ENCODE assay signal across 38 mouse cellular contexts in the genomic region with DNA sequence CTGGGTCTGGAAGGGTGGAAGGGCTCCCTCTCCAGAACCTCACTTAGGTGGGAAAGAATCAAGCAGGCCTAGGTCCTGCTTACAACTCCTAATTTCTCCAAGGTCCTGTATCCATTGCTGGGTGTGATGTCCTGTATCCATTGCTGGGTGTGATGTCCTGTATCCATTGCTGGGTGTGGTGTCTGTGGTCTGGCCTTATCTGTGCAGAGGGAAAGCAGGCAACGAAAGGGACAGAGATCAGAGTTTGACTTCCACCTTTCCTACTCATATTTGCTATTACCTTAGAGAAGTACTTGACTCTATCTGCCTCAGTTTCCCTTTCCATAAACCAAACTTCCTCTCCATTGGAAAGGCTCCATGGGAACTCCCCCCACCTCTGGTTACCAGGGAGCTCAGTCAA. TPM values are rescaled to one million over a fixed set of nuclear protein-coding genes. Genes with fewer than 3 reads are reported as not detected.
DNase-seq lines count a peak whose midpoint lies in the region; ATAC-seq and TF ChIP-seq lines count a peak whose summit lies in the region.
"Had no signal": no experiment of that assay in that cellular context is flagged by ENCODE, and none has a peak within 500 bp of the region (broad histone marks: within the 10 kb centered on the region; RNA-seq: fewer than 3 reads in every experiment).

No protein-coding gene starts in this region.

- H3K36me3 ChIP-seq in liver, embryonic 12.5 days, result no peaks in the 10 kb centered on the region
- peaks cover 0 to 40% of the 10 kb centered on the region in 2 experiments; a peak in 2 of 4 replicates for H3K36me3 ChIP-seq in MEL (ENCODE audit: control insufficient read depth in 1 of 2, insufficient read depth in 2 of 2, low read length in 2 of 2)
- H3K36me3 ChIP-seq: forebrain, embryonic 12.5 days; heart, embryonic 10.5 days; heart, embryonic 15.5 days; hindbrain, embryonic 12.5 days; midbrain, embryonic 13.5 days had no signal

- no peaks in the 10 kb centered on the region for H3K27me3 ChIP-seq in liver, embryonic 12.5 days (replicated peaks)
- H3K27me3 ChIP-seq in MEL (ENCODE audit: control insufficient read depth in 1 of 2, insufficient read depth in 2 of 2, low read length in 2 of 2), result no peaks in the 10 kb centered on the region
- H3K27me3 ChIP-seq: CH12.LX; forebrain, embryonic 12.5 days; heart, embryonic 15.5 days; hindbrain, embryonic 12.5 days; midbrain, embryonic 13.5 days had no signal

- WGBS in liver, embryonic 12.5 days (ENCODE audit: insufficient replicate concordance), result 23% methylated on average over 1 of the region's 1 CpGs

- H3K4me1 ChIP-seq in liver, embryonic 12.5 days, result peaks cover 55% of the 10 kb centered on the region
- H3K4me1 ChIP-seq in MEL (ENCODE audit: control insufficient read depth in 1 of 2, insufficient read depth in 2 of 2, low read length in 2 of 2), result peaks cover 23 to 52% of the 10 kb centered on the region in 2 experiments
- H3K4me1 ChIP-seq: midbrain, embryonic 13.5 days had no signal

- peak overlapping the region; percentile 66 for H3K4me3 ChIP-seq in gastrocnemius, adult 2 months
- no peak overlapping the region for H3K4me3 ChIP-seq in liver, embryonic 12.5 days
- H3K4me3 ChIP-seq in MEL (ENCODE audit: control insufficient read depth in 1 of 2, insufficient read depth in 1 of 2, low read depth in 2 of 2, low read length in 2 of 2), result no peak overlapping the region
- H3K4me3 ChIP-seq: forebrain, embryonic 12.5 days; heart, embryonic 10.5 days; heart, embryonic 15.5 days; hindbrain, embryonic 12.5 days; layer of hippocampus, adult 2 months; midbrain, embryonic 13.5 days had no signal

- no peak for TF ChIP-seq CTCF in gastrocnemius, adult 2 months (IDR thresholded peaks at IDR 0.05)
- no peak for TF ChIP-seq CTCF in MEL (IDR thresholded peaks at IDR 0.05 in 2 of 3, conservative IDR thresholded peaks at IDR 0.05 in 1 of 3; ENCODE audit: control insufficient read depth in 1 of 3, insufficient read depth in 1 of 3, low read depth in 2 of 3, low read length in 3 of 3, poor library complexity in 1 of 3, severe bottlenecking in 1 of 3)

- H3K79me2 ChIP-seq in MEL (ENCODE audit: control insufficient read depth, insufficient read depth, low read length, poor library complexity), result no peaks in the 10 kb centered on the region

- H3K9me3 ChIP-seq in liver, embryonic 12.5 days (replicated peaks), result no peaks in the 10 kb centered on the region
- no peaks in the 10 kb centered on the region for H3K9me3 ChIP-seq in MEL (replicated peaks; ENCODE audit: insufficient read depth, low read length)
- H3K9me3 ChIP-seq: forebrain, embryonic 12.5 days; heart, embryonic 10.5 days; heart, embryonic 15.5 days; hindbrain, embryonic 12.5 days; midbrain, embryonic 13.5 days had no signal

- intact Hi-C loops in gastrocnemius, adult 2 months (cut with DNase I), result no loop called here

- H3K9ac ChIP-seq in liver, embryonic 12.5 days, result no peak overlapping the region
- no peak overlapping the region for H3K9ac ChIP-seq in MEL (ENCODE audit: control insufficient read depth, low read depth, low read length, poor library complexity, severe bottlenecking)
- H3K9ac ChIP-seq: forebrain, embryonic 12.5 days; forebrain, postnatal 0 days; heart, embryonic 15.5 days; hindbrain, embryonic 12.5 days; midbrain, embryonic 13.5 days had no signal

- DNase-seq in gastrocnemius, adult 2 months, result no peak
- no peak for DNase-seq in gastrocnemius, postnatal 10 days
- DNase-seq in liver, result no peak
- DNase-seq in MEL (ENCODE audit: low read depth, low spot score), result peak; percentile 53
- DNase-seq in Muller cell, postnatal 12 days (ENCODE audit: inconsistent ontology term), result no peak
- no peak for DNase-seq in right cerebral cortex, postnatal 10 days (ENCODE audit: low spot score in 2 of 2)
- DNase-seq: adrenal gland, postnatal 25 days; cerebellum, adult 2 months; cerebellum, postnatal 14 days; gastrocnemius, postnatal 14 days; kidney, adult 18-20 months; kidney, postnatal 36 days; left cerebral cortex, postnatal 4 days; right cerebral cortex, adult 18-20 months; right cerebral cortex, postnatal 4 days; thymus, adult 2 months; thymus, postnatal 36 days had no signal

- no peak for TF ChIP-seq POLR2A in MEL (IDR thresholded peaks at IDR 0.05; ENCODE audit: control insufficient read depth in 1 of 2, insufficient read depth in 1 of 2, low read depth in 1 of 2, low read length in 2 of 2, poor library complexity in 1 of 2)

- ATAC-seq in liver, embryonic 12.5 days, result no peak
- ATAC-seq in megakaryocyte progenitor cell, adult 5-6 weeks (replicated peaks; ENCODE audit: poor library complexity), result peak; percentile 45; the same call in 1 of the 2 replicates
- ATAC-seq: midbrain, embryonic 13.5 days had no signal

- TF ChIP-seq RAD21 in MEL (IDR thresholded peaks at IDR 0.05; ENCODE audit: low read depth, low read length), result no peak

- no peak overlapping the region for H3K27ac ChIP-seq in gastrocnemius, adult 2 months
- H3K27ac ChIP-seq in liver, embryonic 12.5 days, result no peak overlapping the region
- peak overlapping the region; percentile 22 for H3K27ac ChIP-seq in MEL (ENCODE audit: control insufficient read depth, low read depth, low read length)
- H3K27ac ChIP-seq: forebrain, embryonic 12.5 days; heart, embryonic 10.5 days; heart, embryonic 15.5 days; hindbrain, embryonic 12.5 days; layer of hippocampus, adult 2 months; macrophage; midbrain, embryonic 13.5 days had no signal

- peak; percentile 75 to 78 for TF ChIP-seq EP300 in MEL (IDR thresholded peaks at IDR 0.05; ENCODE audit: low read depth in 1 of 2, low read length in 2 of 2)

- peak overlapping the region; percentile 4; the same call in 1 of the 2 replicates for H3K4me2 ChIP-seq in liver, embryonic 12.5 days
- H3K4me2 ChIP-seq: forebrain, embryonic 12.5 days; heart, embryonic 15.5 days; hindbrain, embryonic 12.5 days; midbrain, embryonic 13.5 days had no signal

TF ChIP-seq in MEL, 35 proteins besides CTCF, POLR2A, EP300 and RAD21 (continues in another document):
- TF ChIP-seq MAX (IDR thresholded peaks at IDR 0.05; ENCODE audit: low read length) (no peak), RCOR1 (IDR thresholded peaks at IDR 0.05; ENCODE audit: low read depth, low read length) (peak; percentile 71), TCF12 (IDR thresholded peaks at IDR 0.05; ENCODE audit: low read depth, low read length) (peak; percentile 58), SIN3A (IDR thresholded peaks at IDR 0.05; ENCODE audit: low read length) (0 out of 2 replicates have a peak, but pooled peaks have one; percentile 26), TAL1 (IDR thresholded peaks at IDR 0.05; ENCODE audit: low read length) (peak; percentile 73), MAFK (IDR thresholded peaks at IDR 0.05; ENCODE audit: borderline replicate concordance, low read depth, low read length) (0 out of 2 replicates have a peak, but pooled peaks have one; percentile 10), ETS1 (IDR thresholded peaks at IDR 0.05; ENCODE audit: low read depth, low read length) (peak; percentile 45)

RNA-seq across cellular contexts. Expression of a gene that starts 7.3 kb away (rescaled TPM):
- total RNA-seq in gastrocnemius, adult 2 months (2021), result 10 to 100 TPM in 1 of 2 experiments, 1 to 10 TPM in 1; 8.8 to 10.9 TPM
- 10 to 100 TPM; 19.0 to 25.3 TPM for total RNA-seq in gastrocnemius, postnatal 10 days (2021)
- polyA plus RNA-seq in liver, embryonic 12.5 days (2016; fragmentation: Nextera tagmentation; extraction: Ambion mirVana), result 3.2 and 3.7 TPM in 2 replicates
- 1.8 and 9.5 TPM in 2 replicates for total RNA-seq in MEL (2012; rRNA removed)
- polyA plus RNA-seq in MEL (2012; ENCODE audit: insufficient read depth in 1 of 2, insufficient read length in 2 of 2, low read depth in 1 of 2, low replicate concordance in 2 of 2, missing spikeins in 1 of 2), result 10 to 100 TPM in 1 of 2 experiments, not detected in 1; 11.0 TPM
- total RNA-seq in megakaryocyte progenitor cell, adult 5-6 weeks (2015), result 0.17 and 1.6 TPM in 2 replicates
- 0.92 and 1.3 TPM in 2 replicates for total RNA-seq in megakaryocyte progenitor cell, adult 5-6 weeks (2017)

RNA-seq across cellular contexts. Expression of a gene that starts 25.7 kb away (rescaled TPM):
- total RNA-seq in gastrocnemius, adult 2 months (2021), result 10 to 100 TPM; 30.0 to 34.1 TPM
- total RNA-seq in gastrocnemius, postnatal 10 days (2021), result 10 to 100 TPM; 21.9 to 22.9 TPM
- 36.3 and 42.4 TPM in 2 replicates for polyA plus RNA-seq in liver, embryonic 12.5 days (2016; fragmentation: Nextera tagmentation; extraction: Ambion mirVana)
- total RNA-seq in MEL (2012; rRNA removed), result 56.1 and 81.7 TPM in 2 replicates
- 100 to 1,000 TPM in 1 of 2 experiments, not detected in 1; 117 TPM for polyA plus RNA-seq in MEL (2012; ENCODE audit: insufficient read depth in 1 of 2, insufficient read length in 2 of 2, low read depth in 1 of 2, low replicate concordance in 2 of 2, missing spikeins in 1 of 2)
- total RNA-seq in megakaryocyte progenitor cell, adult 5-6 weeks (2015), result 65.7 and 74.6 TPM in 2 replicates
- 40.1 and 52.5 TPM in 2 replicates for total RNA-seq in megakaryocyte progenitor cell, adult 5-6 weeks (2017)

RNA-seq across cellular contexts. Expression of a gene that starts 28.6 kb away (rescaled TPM):
- not detected for total RNA-seq in gastrocnemius, adult 2 months (2021)
- not detected for total RNA-seq in gastrocnemius, postnatal 10 days (2021)
- not detected in 2 replicates for polyA plus RNA-seq in liver, embryonic 12.5 days (2016; fragmentation: Nextera tagmentation; extraction: Ambion mirVana)
- not detected in 2 replicates for total RNA-seq in MEL (2012; rRNA removed)
- polyA plus RNA-seq in MEL (2012; ENCODE audit: insufficient read depth in 1 of 2, insufficient read length in 2 of 2, low read depth in 1 of 2, low replicate concordance in 2 of 2, missing spikeins in 1 of 2), result under 1 TPM in 1 of 2 experiments, not detected in 1; 0.07 TPM
- total RNA-seq in megakaryocyte progenitor cell, adult 5-6 weeks (2015), result 0.81 TPM in 1 of 2 replicates, not detected in the other
- total RNA-seq in megakaryocyte progenitor cell, adult 5-6 weeks (2017), result 0.29 and 1.1 TPM in 2 replicates
- total RNA-seq: adrenal gland, postnatal 25 days; CH12.LX; ES-E14; forebrain, postnatal 0 days; gastrocnemius, postnatal 14 days; heart, postnatal 25 days; layer of hippocampus, adult 2 months; layer of hippocampus, postnatal 25 days; left cerebral cortex, postnatal 4 days had no signal
- polyA plus RNA-seq: brain, embryonic 14.5 days; C2C12; cerebellum, adult 2 months; cortical plate, adult 2 months; embryonic facial prominence, embryonic 14.5 days; forebrain, embryonic 12.5 days; forebrain, postnatal 0 days; heart, embryonic 10.5 days; hindbrain, embryonic 12.5 days; kidney, embryonic 16.5 days; limb, embryonic 14.5 days; lung, embryonic 16.5 days; midbrain, embryonic 13.5 days had no signal

RNA-seq across cellular contexts. Expression of a gene that starts 37.8 kb away (rescaled TPM):
- 10 to 100 TPM in 1 of 2 experiments, 1 to 10 TPM in 1; 9.1 to 13.4 TPM for total RNA-seq in gastrocnemius, adult 2 months (2021)
- 10 to 100 TPM in 1 of 2 experiments, 1 to 10 TPM in 1; 6.3 to 14.3 TPM for total RNA-seq in gastrocnemius, postnatal 10 days (2021)
- polyA plus RNA-seq in liver, embryonic 12.5 days (2016; fragmentation: Nextera tagmentation; extraction: Ambion mirVana), result 12.5 TPM in 2 replicates
- 16.2 and 20.5 TPM in 2 replicates for total RNA-seq in MEL (2012; rRNA removed)
- polyA plus RNA-seq in MEL (2012; ENCODE audit: insufficient read depth in 1 of 2, insufficient read length in 2 of 2, low read depth in 1 of 2, low replicate concordance in 2 of 2, missing spikeins in 1 of 2), result 10 to 100 TPM in 1 of 2 experiments, not detected in 1; 61.9 TPM
- 33.0 and 36.3 TPM in 2 replicates for total RNA-seq in megakaryocyte progenitor cell, adult 5-6 weeks (2015)
- 9.2 and 19.9 TPM in 2 replicates for total RNA-seq in megakaryocyte progenitor cell, adult 5-6 weeks (2017)

RNA-seq across cellular contexts. Expression of a gene that starts 38.6 kb away (rescaled TPM):
- under 1 TPM; 0.38 to 0.78 TPM for total RNA-seq in gastrocnemius, adult 2 months (2021)
- total RNA-seq in gastrocnemius, postnatal 10 days (2021), result 1 to 10 TPM in 1 of 2 experiments, under 1 TPM in 1; 0.59 to 1.0 TPM
- polyA plus RNA-seq in liver, embryonic 12.5 days (2016; fragmentation: Nextera tagmentation; extraction: Ambion mirVana), result 0.77 and 1.1 TPM in 2 replicates
- total RNA-seq in MEL (2012; rRNA removed), result 0.23 and 0.56 TPM in 2 replicates
- 1 to 10 TPM in 1 of 2 experiments, not detected in 1; 5.4 TPM for polyA plus RNA-seq in MEL (2012; ENCODE audit: insufficient read depth in 1 of 2, insufficient read length in 2 of 2, low read depth in 1 of 2, low replicate concordance in 2 of 2, missing spikeins in 1 of 2)
- total RNA-seq in megakaryocyte progenitor cell, adult 5-6 weeks (2015), result 1.1 and 1.9 TPM in 2 replicates
- 4.2 and 4.9 TPM in 2 replicates for total RNA-seq in megakaryocyte progenitor cell, adult 5-6 weeks (2017)
